Mouse (Mus musculus): ENCODE data around the gene Klf13. TPM values are rescaled to one million over a fixed set of nuclear protein-coding genes. Genes with fewer than 3 reads are reported as not detected.
A peak's percentile ranks its signal among the peaks of the same experiment; 100 is the strongest.

The Klf13 gene
- total RNA-seq, 2 experiments from 2014 or later, result 202 to 217 TPM

DNA sequence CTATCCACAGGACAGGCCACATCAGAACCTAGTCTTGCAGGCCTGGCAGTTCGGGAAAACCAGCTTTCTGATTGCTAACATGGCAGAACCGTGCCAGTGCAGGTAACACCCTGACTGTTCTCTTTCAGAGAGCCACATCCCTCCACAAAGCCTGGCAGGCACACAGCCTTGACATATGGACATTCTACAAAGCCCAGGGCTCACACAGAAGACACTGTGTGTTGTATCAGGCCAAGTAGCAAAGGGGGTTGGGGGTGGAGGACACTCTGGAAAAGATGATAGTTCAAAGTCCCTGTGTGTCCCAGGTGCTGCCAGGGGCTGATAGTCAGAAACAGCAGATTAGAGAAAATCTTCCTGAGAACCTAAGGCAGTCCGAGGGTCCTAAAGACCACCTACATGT, 12.2 kb downstream of the Klf13 start:
- no peak for DNase-seq (ENCODE audit: low spot score in 2 of 2)

DNA sequence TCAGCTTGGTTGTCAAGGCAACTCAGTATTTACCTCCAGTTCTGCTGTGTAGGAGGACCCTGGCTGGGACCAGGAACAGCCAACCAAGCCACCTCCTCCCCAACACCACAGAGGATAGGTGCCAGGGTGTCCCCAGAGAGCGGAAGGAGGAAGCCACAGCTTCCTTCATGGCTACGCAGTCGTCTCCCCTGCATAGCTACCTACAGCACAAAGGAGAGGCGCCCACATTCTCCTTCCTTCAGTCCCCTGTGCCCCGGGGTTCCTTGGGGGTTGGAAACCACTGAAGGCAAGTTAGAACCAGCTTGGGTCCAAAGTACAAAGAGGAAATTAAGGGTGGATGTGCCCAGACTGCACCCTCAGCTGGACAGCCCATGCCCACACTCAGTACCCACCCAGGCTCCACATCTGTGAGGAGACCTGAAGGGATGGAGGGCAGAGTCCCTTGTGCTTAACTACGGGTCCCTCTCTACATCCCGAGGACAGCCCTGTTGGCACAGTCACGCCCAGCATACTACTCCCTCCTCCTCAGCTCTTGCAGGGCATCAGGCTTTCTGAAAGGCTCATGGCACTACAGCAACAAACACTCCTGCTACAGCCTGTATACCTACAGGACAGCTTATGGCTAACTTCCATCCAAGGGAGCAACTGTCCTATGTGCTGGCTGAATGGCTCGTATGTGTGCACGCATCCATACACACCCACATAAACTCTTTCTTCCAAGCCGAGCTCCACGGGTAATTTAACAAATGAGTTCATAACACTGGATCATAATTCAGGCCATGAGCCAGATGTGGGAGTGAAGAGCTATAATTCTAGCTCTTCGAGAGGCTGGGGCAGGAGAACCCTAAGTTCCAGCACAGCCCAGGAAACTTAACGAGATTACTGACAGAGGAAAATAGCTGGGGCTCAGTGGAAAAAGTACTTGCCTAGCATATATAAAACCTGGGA, 13.0 kb downstream of the Klf13 start:
- DNase-seq (ENCODE audit: low spot score in 2 of 2), result peak; percentile 60 to 85

DNA sequence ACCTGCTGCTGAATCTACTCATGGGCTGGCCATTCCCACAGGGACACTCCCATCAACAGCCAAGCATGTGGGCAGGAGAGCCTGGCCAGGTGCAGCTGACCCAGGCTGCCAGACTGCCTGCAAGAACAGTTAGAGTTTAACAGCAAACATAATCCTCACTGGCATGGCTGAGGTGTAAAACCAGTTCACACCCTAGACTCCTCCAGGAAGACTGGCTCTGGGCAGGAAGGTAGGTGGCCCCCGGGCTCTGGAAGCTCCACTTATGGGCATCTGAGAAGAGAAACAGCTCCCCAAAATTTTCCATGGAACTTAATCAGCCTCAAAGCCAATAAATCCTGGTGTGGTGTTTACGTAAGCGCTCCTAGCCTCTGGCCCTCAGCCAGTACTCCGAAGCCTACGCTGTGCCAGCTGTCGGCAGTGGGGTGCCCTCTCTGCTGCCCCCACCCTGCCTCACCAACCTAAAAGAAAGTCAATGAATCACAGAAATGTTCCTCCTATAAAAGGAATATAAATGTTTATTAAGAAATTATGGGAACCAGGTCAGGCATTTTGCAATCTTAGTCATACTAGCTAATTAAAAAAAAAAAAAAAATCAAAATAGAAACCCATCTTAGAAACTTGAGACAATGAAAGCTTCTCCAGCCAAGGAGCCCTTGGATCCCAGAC, 13.8 kb downstream of the Klf13 start:
- DNase-seq (ENCODE audit: low spot score in 2 of 2), result peak; percentile 86 to 95

DNA sequence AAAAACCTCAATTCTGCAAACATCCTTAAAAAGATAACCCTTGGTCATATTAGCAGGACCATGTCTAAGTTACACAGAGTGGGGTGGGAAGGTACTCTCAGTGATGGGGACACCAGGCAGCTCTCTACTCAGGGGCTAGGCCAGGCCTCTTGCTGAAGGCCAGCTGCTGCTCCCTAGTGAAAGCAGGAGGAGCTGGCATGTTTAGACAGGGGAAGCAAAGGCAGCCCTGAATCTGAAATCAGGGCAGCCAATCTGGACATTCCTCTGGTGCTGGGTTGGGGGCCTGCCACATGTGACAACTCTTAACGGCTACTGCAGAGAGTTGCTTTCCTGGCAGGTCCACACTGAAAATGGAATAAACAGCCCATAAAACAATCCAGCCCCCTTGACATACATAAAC, 14.6 kb downstream of the Klf13 start:
- no peak for DNase-seq (ENCODE audit: low spot score in 2 of 2)

DNA sequence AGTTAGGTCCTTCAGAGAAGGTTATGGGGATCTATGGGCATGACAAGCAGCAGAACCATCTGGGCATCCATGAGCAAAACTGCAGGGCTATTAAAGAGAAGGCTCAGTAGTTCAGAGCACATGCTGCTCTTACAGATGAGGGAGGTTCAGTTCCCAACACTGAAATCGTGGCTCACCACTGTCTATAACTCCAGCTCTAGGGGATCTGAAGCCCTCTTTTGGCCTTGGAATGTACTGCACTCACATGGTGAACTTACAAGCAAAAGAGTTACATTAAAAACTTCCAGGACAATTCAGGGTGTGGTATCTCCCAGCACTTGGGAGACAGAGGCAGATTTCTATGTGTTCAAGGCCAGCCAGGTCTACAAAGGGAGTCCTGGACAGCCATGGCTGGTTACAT, 15.7 kb downstream of the Klf13 start:
- DNase-seq (ENCODE audit: low spot score in 2 of 2), result no peak

DNA sequence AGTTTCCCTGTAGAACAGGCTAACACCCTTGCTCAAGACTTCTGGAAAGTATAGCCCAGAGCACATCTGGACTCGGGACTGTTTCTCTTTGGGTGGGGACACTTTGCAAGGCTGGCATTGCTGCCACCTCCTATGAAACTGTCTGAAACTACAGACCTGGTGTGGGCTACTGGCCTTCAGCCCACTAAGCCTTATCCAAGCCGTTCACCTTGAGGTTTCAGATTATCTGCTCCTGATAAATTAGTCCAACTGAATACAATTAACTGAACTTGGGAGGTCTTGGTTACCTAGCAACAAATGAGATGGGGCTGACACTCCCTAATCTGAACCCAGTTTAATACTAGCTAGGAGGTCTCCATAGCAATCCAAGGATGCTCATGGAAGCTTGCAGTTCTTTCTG, 16.1 kb downstream of the Klf13 start:
- no peak for DNase-seq (ENCODE audit: low spot score in 2 of 2)

DNA sequence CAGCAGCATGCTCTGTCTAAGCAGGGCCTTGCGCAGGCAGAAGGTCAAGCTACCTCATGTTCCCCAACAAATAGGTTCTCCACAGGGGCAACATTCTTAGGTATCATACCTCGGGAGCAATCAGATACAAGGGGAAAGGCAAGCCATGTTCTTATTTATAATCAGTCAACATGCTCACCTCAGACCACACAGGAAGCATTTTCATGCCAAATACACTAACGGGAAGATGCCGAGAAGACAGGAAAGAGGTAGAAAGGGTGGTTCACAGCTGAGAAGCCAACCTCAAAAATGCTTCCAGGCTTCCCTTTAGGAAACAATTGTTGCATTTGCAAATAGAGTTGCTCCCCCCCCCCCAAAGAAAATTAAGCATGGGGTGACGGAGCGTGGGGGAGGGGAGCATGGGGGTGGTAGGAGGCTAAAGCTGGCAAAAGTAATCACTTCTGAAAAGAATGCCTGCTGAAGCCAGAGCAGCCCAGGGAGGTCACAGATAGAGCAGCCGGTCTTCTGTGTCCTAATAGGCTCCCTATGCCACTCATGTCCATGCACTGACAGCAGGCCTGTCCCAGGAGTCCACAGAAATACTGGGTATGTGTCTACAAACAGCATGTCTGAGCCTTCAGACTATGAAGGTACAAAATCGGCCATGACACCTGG, 16.7 kb downstream of the Klf13 start:
- no peak for DNase-seq (ENCODE audit: low spot score in 2 of 2)

DNA sequence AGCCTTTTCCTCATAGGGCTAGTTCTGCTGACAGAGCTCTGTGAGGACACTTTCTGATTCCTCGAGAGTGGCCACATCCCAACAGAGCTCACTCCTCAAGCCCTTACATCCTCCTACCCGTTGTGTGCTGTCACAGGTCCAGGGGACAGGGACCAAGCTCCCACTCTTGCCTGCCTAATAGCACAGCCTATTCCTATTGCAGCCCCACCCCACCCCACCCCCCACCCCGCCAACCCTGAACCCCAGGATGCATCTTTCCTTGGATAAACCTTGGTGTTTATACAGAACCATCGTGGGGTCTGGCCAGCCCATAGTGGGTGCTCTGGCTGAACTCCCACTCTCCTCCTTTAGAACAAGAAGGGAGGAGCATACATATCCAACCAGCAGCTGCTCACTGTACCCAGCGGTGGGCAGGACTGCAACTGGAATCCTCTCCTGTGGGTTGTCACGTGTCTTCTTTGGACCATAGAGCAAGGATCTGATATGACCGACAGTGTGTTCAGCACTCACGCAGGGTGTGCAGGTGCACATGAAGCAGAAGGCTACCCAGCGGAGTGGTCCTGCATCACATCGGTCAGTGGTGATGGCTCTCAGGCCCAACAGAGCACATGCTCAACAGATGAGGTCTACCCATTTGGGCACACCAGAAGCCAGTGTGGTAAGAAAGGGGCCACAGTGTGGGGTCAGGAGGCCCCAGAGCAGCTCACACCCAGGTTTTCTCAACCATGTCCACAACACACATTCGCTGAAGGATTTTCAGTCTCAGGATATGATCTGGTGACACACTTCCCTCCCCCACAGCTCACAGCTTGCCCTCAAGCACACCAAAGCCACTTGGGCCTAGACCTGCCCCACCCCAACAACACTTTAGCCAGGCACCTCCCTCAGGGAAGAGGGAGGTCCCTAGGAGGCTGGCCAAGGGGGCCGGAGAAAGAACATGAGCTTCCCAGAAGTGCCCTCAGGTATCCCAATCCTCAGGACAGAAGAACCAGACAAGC, 19.6 kb downstream of the Klf13 start:
- DNase-seq (ENCODE audit: low spot score in 2 of 2), result no peak

DNA sequence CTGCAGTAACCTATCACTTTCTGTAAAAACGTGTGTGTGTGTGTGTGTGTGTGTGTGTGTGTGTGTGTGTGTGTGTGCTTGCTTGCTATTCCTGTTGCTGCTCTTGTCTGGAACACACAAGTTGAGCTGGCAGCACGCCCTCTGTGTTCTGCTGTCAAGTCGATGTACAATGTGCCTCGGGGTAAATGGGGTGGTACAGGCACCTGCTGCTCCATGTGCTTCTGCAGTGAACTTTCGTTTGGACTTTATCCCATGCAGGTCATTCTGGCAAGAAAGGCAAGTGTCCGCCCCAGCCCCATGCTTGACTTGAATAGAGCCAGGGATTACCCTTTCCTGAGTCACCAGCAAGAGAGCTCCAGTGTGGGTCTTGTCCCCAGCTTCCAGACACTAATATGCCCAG, 21.0 kb downstream of the Klf13 start:
- peak; percentile 55 to 88 for DNase-seq (ENCODE audit: low spot score in 2 of 2)

DNA sequence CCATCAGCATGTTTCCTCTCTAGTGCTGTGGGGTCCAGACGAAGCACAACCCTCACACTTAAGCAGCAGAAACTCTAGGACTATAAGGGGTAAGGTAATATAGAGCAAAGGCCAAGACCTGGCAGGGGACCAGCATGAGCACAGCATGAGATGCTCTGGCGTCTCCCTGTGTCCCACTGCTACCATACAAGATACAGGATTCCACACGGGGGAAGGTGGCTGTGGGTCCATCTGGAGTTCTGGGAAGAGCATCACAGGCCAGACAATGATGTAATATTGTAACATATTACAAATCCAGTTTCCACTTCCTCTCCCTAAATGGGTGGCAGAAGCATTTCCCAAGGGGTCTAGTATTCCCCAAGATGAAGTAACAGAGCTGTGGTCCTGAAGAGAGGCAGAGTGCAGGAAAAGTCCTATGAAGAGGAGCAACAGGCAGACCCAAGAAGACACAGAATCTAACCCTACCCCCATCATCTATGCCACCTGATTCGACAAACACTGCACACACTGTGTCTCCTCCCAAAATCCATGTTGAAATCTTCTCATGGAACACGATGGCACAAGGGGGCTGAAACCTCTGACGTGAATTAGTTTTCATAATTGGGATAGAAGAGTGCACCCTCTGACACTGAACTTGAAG, 22.3 kb downstream of the Klf13 start, which contains the start of gene E030018B13Rik:
Gene E030018B13Rik, plus strand, starts transcription at position 590 of the 640 bp plus-strand sequence.
- no peak for DNase-seq (ENCODE audit: low spot score in 2 of 2)

DNA sequence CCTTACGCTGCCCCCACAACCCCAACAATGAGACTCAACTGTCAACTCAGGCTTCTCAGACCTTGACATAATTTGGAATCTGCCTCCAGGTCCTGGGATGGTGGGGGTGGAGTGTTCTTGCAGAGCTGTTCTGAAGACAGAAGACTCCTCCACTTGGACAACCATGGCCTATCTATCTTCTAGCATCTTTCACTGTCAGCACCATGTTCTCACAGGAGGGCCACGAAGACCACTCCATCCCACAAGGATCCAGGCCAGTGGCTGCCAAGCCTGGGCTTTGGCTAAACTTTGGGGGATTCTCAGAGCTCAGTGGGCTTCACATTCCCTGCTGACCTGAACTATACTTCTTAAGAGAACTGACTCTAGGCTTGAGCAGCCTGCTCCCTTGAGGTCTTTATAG, 23.8 kb downstream of the Klf13 start:
- DNase-seq (ENCODE audit: low spot score in 2 of 2), result no peak

DNA sequence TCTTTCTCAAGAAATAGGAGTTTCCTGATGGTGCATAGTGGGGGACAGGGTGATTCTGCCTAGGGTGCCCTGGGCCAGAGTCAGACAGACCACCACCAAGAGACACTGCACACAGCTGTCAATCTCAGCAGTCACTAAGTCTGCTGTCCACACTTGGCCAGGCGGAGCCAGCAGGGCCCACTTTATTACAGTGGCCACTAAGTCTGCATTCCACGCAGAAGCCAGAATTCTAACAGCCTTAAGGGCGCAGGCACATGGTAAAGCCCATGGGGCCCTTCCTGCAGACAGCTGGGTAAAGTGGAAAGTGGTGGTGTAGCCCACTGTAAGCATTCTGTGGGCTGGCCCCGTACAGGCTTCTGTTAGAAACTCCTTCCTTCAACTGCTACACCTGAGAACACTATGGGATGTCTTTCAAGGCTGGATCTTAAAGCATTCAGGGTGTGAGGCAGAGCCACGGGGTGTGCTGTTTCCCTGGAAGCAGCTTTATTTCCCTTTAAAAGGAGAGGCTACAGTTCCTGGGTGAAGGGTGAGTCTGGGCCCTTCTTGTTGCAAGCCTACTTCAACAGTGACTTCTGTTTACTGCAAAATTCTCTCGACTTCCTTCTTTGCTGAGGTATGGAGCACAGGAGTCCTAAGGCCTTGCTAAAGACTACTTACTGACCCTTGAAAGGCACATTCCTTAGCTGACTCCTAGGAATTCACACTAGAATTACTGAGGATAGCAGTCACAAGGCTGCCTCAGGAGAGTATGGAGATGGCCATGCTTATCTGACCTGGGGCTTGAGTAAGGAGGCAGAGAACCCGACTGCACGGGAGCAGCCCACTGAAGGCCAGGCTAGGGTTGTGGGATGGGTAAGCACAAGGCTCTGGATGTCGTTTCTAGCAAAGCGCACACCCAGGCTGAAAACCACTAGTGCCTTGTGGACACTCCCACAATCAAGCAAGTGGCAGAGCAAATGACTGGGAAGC, 24.7 kb downstream of the Klf13 start:
- no peak for DNase-seq (ENCODE audit: low spot score in 2 of 2)

DNA sequence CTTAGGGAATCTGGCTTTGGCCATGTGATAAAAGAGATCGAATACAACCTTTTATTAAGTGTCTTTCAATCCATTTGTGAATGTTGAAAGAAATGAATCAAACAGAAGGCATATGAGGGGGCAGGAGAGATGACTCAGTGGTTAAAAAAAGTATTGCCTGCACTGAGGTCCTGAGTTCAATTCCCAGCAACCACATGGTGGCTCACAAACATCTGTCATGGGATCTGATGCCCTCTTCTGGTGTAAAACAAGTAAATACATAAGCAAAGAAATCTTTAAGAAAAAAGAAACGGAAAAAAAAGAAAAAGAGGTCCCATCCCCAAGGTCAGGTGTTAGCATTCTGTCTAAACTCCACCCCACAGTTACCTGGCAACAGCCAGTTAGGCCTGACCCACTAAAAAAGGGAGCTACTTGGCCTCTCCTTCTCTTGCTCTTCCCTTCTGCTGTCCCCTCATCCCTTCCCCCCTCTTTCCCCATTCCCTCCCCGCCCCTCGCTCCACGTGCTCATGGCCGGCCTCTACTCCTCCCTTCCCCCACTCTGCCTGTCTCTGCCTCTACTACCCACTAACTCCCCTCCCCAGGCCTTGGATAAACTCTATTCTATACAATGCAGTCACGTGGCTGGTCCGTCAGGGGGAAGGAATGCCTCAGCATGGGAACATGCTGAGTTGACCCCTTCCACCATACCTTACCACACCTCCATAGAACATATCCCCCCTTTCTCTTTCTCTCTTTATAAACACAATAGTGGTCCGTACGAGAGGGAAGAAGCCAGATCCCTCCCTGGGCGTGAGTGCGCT, 25.6 kb downstream of the Klf13 start:
- no peak for DNase-seq (ENCODE audit: low spot score in 2 of 2)

DNA sequence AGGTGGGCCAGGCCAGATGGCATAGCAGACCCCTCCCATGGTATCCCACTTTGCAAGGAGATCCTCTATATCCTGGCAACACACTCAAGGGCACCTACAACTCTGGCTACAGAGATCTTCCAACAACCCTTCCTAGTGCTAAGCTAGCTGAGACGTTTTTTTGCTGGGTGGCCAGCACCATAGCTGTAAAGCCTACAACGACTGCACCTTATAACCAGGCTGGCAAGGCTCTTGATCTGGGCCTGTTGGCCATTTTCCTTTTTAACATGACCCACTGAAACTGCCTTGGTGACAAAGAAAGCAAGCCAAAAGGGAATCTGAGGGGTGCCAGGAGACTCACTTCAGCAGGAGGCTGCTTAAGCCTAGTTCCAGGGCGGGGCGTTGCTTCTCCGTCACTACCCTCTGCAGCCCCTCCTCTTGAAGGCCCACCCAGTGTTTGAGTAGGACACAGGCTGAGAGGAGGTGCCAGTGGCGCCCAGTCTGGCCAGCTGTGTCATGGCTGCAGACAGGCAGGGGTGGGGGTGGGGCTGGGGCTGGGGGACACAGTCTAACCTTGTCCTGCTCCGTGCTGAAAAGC, 26.4 kb downstream of the Klf13 start:
- DNase-seq (ENCODE audit: low spot score in 2 of 2), result no peak

DNA sequence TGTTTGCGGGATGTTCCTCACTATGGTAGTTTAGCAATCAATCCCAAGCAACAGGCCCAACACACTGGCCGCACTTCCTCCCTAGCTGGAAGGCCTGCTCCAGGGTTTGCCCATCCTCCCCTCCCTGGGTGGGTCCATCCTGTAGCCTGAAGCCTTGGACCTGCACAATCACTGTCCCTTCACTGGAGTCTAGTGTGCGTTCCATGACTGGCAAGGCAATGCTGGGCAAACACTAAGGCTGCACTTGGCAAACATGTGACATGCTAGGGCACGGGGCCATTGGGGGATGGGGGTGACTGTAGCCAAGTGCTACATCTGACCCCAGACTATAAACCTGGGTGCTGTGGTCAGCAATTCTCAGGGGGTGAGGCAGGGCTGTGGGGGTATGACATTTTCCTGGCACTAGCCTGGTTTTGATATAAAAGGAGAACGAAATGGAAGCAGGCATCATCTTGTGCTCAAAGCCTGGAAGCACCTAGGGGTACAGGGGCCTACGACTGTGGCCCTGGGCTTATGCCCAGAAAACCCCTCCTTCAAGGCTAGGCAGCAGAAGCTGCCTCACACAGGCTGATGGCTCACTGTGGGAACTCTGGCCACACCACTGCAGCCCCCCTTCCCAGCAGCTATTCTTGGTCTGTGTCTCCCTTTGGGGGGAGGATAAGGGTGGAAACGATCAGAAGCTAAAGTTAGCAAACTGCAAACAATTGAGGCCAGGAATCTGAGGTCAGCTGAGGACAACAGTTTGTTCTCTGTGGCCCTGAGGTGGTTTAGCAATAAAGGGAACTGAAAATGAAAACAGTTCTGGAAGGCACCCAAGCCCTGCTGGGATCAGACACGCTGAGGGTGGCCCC, 27.1 kb downstream of the Klf13 start:
- peak in 1 of 2 experiments; percentile 46 for DNase-seq (ENCODE audit: low spot score in 2 of 2)

DNA sequence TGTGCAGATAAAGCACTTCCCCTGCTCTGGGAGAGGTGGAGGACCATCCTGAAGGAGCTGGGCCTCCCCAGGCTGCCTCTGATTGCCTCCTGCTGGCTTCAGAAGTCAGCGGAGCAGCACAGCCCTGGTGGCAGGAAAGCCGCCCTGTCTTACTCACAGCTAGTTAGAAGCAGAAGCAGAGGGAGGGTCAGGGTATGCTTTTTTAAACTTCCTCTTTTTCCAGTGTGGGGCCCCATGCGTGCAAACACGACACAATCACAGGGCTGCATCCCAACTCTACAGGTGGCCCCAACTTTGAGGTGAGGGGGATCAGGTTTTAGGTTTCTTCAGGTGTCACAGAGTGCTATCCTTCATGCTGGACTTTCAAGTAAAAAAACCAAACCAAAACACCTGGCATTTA, 27.8 kb downstream of the Klf13 start:
- DNase-seq (ENCODE audit: low spot score in 2 of 2), result no peak

DNA sequence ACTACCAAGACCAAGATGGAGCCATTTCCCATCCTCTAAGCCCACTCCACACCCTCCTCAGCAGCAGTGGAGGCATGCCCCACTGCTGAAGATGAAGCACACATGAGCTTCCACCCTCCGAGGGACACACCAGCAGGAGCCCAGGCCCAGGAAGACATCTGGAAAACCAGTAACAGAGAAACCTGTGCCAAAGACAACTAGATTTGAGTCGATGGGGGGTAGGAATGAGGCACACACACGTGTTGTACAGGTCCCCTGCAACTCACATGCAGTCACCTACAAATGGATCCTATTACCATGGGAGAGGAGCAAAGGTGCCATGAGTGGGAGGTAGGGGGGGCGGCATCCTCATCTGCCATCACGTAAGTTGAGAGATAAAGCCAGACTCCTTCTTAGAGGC, 28.5 kb downstream of the Klf13 start:
- DNase-seq (ENCODE audit: low spot score in 2 of 2), result no peak

Measured in layer of hippocampus, adult 18-20 months (tissue).